Mouse (Mus musculus): ENCODE data around the gene Gm48551.

The Gm48551 gene

GRCm38 (mm10) chr10:81418216-81419070 lies 34.2 kb downstream of the Gm48551 start:
- peak; percentile 2 for DNase-seq (ENCODE audit: low spot score)

GRCm38 (mm10) chr10:81419111-81419928 lies 35.1 kb downstream of the Gm48551 start:
- no peak for DNase-seq (ENCODE audit: low spot score)

DNA sequence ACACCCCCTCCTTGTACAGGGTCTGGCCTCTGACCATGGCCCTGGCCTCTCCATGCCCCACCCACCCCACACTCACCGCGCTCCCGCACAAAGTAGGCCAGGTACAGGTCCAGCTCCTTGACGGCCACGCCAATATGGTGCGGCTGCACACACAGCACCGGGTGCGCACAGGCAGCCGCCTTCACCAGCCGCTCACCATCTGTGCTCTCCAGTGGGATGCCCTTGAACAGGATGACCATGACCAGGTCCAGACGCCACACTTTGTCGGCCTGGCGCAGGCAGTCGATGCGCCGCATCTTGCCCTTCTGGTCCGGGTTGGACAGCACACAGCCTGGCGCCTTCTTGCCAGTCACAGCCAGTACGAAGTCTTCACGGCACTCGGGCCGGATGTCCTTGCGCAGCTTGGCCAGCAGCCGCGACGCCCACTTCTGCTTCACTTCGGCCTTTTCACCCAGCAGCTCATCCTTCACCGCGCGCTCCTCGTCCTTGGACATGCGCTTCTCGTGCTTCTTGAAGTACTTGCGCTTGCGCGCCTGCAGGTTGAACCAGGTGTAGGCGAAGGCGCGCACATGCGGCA lies 36.0 kb downstream of the Gm48551 start:
- peak; percentile 6 for DNase-seq (ENCODE audit: low spot score)

GRCm38 (mm10) chr10:81421041-81421796 lies 37.0 kb downstream of the Gm48551 start:
- peak; percentile 2 for DNase-seq (ENCODE audit: low spot score)

DNA sequence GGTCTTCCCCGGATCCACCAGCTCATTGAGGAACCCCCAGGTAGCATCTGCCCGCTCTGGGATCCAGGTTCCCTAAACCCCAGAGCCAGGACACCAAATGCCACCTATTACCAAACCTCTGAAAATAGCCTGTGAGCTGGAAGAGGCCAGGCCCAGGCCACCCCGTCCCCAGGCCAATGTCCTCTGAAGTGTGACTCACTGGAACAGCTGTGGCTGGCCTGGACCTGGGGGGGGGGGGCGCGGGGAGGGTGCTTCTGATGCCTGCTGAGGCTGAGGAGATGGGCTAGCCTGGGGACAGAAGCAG lies 37.5 kb downstream of the Gm48551 start:
- DNase-seq (ENCODE audit: low spot score): peak; percentile 5

GRCm38 (mm10) chr10:81422191-81422590 lies 37.9 kb downstream of the Gm48551 start:
- peak; percentile 2 for DNase-seq (ENCODE audit: low spot score)

DNA sequence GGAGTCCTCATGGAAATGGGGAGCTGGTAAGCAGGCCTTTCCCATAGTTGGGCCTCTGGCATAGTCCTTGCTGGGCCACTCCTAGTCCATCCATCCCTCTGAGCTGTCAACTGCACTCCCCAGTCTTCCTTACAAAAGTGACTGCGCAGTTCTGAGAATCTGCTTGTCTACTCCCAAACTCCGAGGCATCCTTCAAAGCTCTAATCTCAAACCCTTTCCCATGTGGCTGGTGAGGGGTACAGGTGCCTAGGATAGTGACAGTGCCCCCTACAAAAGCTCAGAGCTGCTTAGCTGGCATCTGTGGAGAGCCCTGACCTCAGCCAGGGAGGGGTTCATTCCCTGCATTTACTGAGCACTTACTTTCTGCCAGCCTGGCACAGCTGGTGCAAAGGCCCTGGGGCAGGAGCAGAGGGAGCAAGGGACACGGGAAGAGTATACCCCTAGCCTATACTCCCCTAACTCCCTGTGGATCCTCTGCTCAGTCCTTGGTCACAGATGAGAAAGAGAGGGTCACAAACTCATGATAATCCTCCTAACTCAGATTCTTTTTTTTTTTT lies 38.5 kb downstream of the Gm48551 start:
- no peak for DNase-seq (ENCODE audit: low spot score)

DNA sequence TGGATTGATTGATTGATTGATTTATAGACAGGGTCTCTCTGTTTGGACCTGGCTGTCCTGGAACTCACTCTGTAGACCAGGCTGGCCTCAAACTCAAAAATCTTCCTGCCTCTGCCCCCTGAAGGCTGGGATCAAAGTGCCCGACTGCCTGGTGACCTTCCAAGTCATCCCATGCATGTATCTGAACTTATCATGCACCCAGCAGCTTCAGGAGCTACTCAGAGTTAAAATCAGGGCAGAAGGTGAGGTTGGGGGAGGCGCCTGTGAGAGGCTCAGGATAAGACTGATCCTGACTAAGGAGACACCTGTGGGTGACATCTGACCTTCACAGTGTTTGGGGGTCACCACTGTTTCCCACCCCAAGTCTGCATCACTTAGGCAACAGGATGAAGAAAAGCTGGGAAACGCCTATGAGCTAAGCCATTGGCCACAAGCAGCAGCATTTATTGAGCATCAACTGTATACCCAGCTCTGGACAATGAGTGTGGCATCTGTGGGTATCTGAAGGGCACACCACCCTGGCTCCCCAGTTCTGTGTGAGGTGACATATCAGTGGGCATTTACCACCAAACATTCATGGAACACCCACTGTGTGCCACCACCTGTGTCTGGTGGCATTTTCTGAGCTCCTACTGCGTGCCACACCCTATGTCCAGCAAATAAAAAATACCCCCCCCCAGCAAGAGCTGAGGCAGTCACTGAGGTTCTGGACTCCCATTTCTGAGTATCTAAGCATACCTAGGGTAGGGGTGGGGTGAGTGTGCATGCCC lies 39.4 kb downstream of the Gm48551 start:
- DNase-seq (ENCODE audit: low spot score): no peak

GRCm38 (mm10) chr10:81424246-81425051 lies 40.2 kb downstream of the Gm48551 start:
- DNase-seq (ENCODE audit: low spot score): peak; percentile 57

DNA sequence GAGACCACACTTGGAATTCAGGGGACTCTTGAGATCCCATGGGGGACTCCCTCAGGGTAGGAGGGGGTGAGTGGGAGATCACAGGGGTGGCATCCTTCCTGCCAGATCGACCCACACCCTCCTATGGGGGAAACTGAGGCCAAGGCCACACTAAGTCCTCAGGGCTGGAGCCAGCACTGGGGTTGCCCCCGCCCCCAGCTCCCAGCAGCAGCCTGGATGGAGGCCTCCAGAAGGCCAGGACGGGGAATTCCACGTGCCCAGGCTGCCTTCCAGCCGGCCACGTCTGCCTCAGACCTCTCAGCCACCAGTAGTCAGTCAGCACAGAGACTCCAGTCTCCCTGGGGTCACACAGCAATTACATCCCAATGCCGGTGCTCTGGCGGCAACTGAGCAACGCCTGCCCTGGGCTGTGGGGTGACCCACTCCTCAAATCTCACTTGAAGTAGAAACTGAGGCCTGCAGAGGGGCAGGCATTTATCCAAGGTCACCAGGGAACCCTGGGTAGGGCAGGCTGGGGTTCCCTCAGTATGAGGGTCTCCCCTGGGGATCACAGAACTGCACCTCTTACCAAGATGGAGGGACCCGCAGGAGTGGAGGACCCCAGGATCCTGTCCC lies 41.1 kb downstream of the Gm48551 start:
- DNase-seq (ENCODE audit: low spot score): peak; percentile 29

- peak; percentile 27 for DNase-seq (ENCODE audit: low spot score)
Measured at GRCm38 (mm10) chr10:81426081-81426671, 41.9 kb downstream of the Gm48551 start.

DNA sequence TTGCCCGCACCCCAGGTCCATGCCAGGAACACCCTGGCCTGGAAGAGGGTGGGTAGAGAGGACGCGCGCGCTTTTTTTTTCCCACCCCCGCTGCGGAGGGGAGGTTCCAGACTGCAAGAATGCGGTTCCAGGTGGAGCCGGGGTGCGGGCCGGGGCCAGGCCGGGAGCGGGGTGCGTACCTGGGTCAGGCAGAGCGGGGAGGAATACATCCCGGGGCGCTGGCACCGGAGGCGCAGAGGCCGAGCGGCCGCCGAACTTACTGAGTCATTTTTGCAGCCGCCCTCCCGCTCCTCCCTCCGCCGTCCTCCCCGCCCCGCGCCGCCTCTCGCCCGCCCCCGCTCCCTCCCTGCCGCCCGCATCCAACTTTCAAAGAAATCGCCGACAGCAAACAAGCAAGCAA lies 42.6 kb downstream of the Gm48551 start:
- peak; percentile 79 for DNase-seq (ENCODE audit: low spot score)

GRCm38 (mm10) chr10:81427327-81427726 lies 43.1 kb downstream of the Gm48551 start:
- DNase-seq (ENCODE audit: low spot score): no peak

DNA sequence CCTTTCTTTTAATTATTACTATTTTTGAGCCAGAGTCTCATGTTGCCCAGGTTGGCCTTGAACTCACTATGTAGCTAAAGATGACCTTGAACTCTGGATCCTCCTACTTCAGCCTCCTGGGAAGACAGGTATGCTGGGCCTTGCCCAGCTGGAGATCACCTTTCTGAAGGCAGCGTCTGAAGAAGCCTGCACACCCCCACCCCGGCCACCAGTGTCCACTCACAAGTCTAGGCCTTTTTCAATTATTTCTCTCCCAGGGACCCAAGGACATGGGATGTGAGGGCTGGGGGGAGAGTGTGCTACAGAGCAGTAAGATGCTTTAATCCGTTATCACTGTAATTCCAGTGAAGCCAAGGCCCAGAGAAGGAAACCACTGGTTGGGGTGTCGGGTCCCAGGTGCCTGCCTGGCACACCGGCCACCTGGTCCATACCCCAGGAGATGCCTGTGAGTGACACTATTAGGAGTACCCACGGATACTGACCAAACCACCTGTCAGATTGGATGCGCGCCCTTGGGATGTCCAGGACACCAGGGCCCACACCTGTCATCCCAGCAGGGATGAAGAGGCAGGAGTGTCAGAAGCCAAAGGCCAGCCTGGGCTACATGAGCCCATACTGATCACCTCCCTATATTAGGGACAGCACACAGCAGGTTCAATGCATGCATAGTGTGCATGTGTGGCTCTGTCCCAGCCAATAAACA lies 43.7 kb downstream of the Gm48551 start:
- DNase-seq (ENCODE audit: low spot score): peak; percentile 5

- no peak for DNase-seq (ENCODE audit: low spot score)
Measured at GRCm38 (mm10) chr10:81428507-81428870, 44.2 kb downstream of the Gm48551 start.

- no peak for DNase-seq (ENCODE audit: low spot score)
Measured at GRCm38 (mm10) chr10:81429092-81429491, 44.8 kb downstream of the Gm48551 start.

GRCm38 (mm10) chr10:81429605-81430061 lies 45.4 kb downstream of the Gm48551 start:
- DNase-seq (ENCODE audit: low spot score): peak; percentile 91

GRCm38 (mm10) chr10:81430141-81430830 lies 46.0 kb downstream of the Gm48551 start:
- peak; percentile 74 for DNase-seq (ENCODE audit: low spot score)

Measured in urinary bladder, postnatal 14 days (tissue).